Mouse (Mus musculus): ENCODE data around the gene Dnah17. TPM values are rescaled to one million over a fixed set of nuclear protein-coding genes. Genes with fewer than 3 reads are reported as not detected.

Gene Dnah17
- polyA plus RNA-seq, 1 experiment from 2014 or later, result 0.26 TPM

- H3K9me3 ChIP-seq, result no peaks in the 10 kb centered on the region
- no peak overlapping the region for H3K4me2 ChIP-seq (replicated peaks)
- WGBS, result 100% methylated on average over 1 of the region's 1 CpGs
- H3K36me3 ChIP-seq, result peaks cover 37% of the 10 kb centered on the region
- no peak for ATAC-seq (ENCODE audit: low FRiP score, low read depth)
- H3K4me3 ChIP-seq, result no peak overlapping the region
- H3K27ac ChIP-seq (replicated peaks), result no peak overlapping the region
- no peak overlapping the region for H3K9ac ChIP-seq (replicated peaks)
- H3K27me3 ChIP-seq, result no peaks in the 10 kb centered on the region
- peaks cover 36% of the 10 kb centered on the region for H3K4me1 ChIP-seq
Observed at GRCm38 (mm10) chr11:118012595-118012994, 117.8 kb downstream of the Dnah17 start.

GRCm38 (mm10) chr11:118009865-118010571, 120.4 kb downstream of the Dnah17 start:
- Histone ChIP-seq H3K36me3 (peaks cover 33% of the 10 kb centered on the region), H3K4me3 (no peak overlapping the region), H3K9ac (replicated peaks) (no peak overlapping the region), H3K4me1 (peaks cover 36% of the 10 kb centered on the region), H3K4me2 (replicated peaks) (no peak overlapping the region), H3K9me3 (no peaks in the 10 kb centered on the region), H3K27me3 (no peaks in the 10 kb centered on the region), H3K27ac (replicated peaks) (peak overlapping the region; percentile 60)
- 0 out of 2 replicates have a peak, but pooled peaks have one; percentile 34 for ATAC-seq (ENCODE audit: low FRiP score, low read depth)
- WGBS, result 51% methylated on average over 4 of the region's 4 CpGs

- no peak for ATAC-seq (ENCODE audit: low FRiP score, low read depth)
- no peak overlapping the region; the same call in 1 of the 2 replicates for H3K27ac ChIP-seq (replicated peaks)
Observed at GRCm38 (mm10) chr11:118008843-118009242, 121.6 kb downstream of the Dnah17 start.

GRCm38 (mm10) chr11:118008144-118008805, 122.2 kb downstream of the Dnah17 start:
- Histone ChIP-seq H3K9me3 (no peaks in the 10 kb centered on the region), H3K4me2 (replicated peaks) (no peak overlapping the region), H3K9ac (replicated peaks) (no peak overlapping the region), H3K27ac (replicated peaks) (0 out of 2 replicates have a peak overlapping the region, but pooled peaks have one; percentile 20), H3K36me3 (peaks cover 36% of the 10 kb centered on the region), H3K27me3 (no peaks in the 10 kb centered on the region), H3K4me1 (peaks cover 36% of the 10 kb centered on the region), H3K4me3 (no peak overlapping the region)
- WGBS, result 56% methylated on average over 5 of the region's 5 CpGs
- no peak for ATAC-seq (ENCODE audit: low FRiP score, low read depth)

More at GRCm38 (mm10) chr11:118008843-118009242, 121.6 kb downstream of the Dnah17 start:
- H3K9me3 ChIP-seq, result no peaks in the 10 kb centered on the region
- H3K9ac ChIP-seq (replicated peaks), result no peak overlapping the region
- H3K27me3 ChIP-seq, result no peaks in the 10 kb centered on the region
- H3K4me2 ChIP-seq (replicated peaks), result no peak overlapping the region
- H3K4me3 ChIP-seq, result no peak overlapping the region
- H3K4me1 ChIP-seq, result peaks cover 36% of the 10 kb centered on the region
- WGBS, result 82% methylated on average over 8 of the region's 8 CpGs
- H3K36me3 ChIP-seq, result peaks cover 33% of the 10 kb centered on the region

GRCm38 (mm10) chr11:118007460-118008143, 122.8 kb downstream of the Dnah17 start:
- WGBS, result 67% methylated on average over 8 of the region's 8 CpGs
- no peak overlapping the region for H3K4me2 ChIP-seq (replicated peaks)
- ATAC-seq (ENCODE audit: low FRiP score, low read depth), result no peak
- H3K4me3 ChIP-seq, result no peak overlapping the region
- 0 out of 2 replicates have a peak overlapping the region, but pooled peaks have one; percentile 25 for H3K9ac ChIP-seq (replicated peaks)
- no peaks in the 10 kb centered on the region for H3K9me3 ChIP-seq
- peaks cover 36% of the 10 kb centered on the region for H3K4me1 ChIP-seq
- peaks cover 41% of the 10 kb centered on the region for H3K36me3 ChIP-seq
- no peaks in the 10 kb centered on the region for H3K27me3 ChIP-seq
- H3K27ac ChIP-seq (replicated peaks), result 0 out of 2 replicates have a peak overlapping the region, but pooled peaks have one; percentile 20

- no peak for ATAC-seq (ENCODE audit: low FRiP score, low read depth)
- Histone ChIP-seq H3K27me3 (no peaks in the 10 kb centered on the region), H3K4me3 (no peak overlapping the region), H3K27ac (replicated peaks) (no peak overlapping the region), H3K4me2 (replicated peaks) (no peak overlapping the region), H3K9me3 (no peaks in the 10 kb centered on the region), H3K4me1 (peaks cover 17% of the 10 kb centered on the region), H3K36me3 (peaks cover 74% of the 10 kb centered on the region), H3K9ac (replicated peaks) (no peak overlapping the region)
- WGBS, result 90% methylated on average over 5 of the region's 5 CpGs
Observed at GRCm38 (mm10) chr11:118004217-118004616, 126.2 kb downstream of the Dnah17 start.

- peaks cover 79% of the 10 kb centered on the region for H3K36me3 ChIP-seq
- H3K27me3 ChIP-seq, result no peaks in the 10 kb centered on the region
- WGBS, result 86% methylated on average over 5 of the region's 5 CpGs
- H3K27ac ChIP-seq (replicated peaks), result no peak overlapping the region
- H3K4me2 ChIP-seq (replicated peaks), result no peak overlapping the region
- H3K9me3 ChIP-seq, result no peaks in the 10 kb centered on the region
- no peak overlapping the region for H3K9ac ChIP-seq (replicated peaks)
- no peak overlapping the region for H3K4me3 ChIP-seq
- H3K4me1 ChIP-seq, result peaks cover 12% of the 10 kb centered on the region
- no peak for ATAC-seq (ENCODE audit: low FRiP score, low read depth)
Observed at GRCm38 (mm10) chr11:118003718-118004117, 126.7 kb downstream of the Dnah17 start.

GRCm38 (mm10) chr11:118003176-118003575, 127.3 kb downstream of the Dnah17 start:
- Histone ChIP-seq H3K4me1 (peaks cover 7% of the 10 kb centered on the region), H3K9ac (replicated peaks) (no peak overlapping the region), H3K9me3 (no peaks in the 10 kb centered on the region), H3K27me3 (no peaks in the 10 kb centered on the region), H3K36me3 (peaks cover 84% of the 10 kb centered on the region), H3K27ac (replicated peaks) (no peak overlapping the region), H3K4me3 (no peak overlapping the region), H3K4me2 (replicated peaks) (no peak overlapping the region)
- 97% methylated on average over 14 of the region's 14 CpGs for WGBS
- ATAC-seq (ENCODE audit: low FRiP score, low read depth), result no peak

- H3K4me3 ChIP-seq, result no peak overlapping the region
- no peak overlapping the region for H3K4me2 ChIP-seq (replicated peaks)
- 93% methylated on average over 7 of the region's 7 CpGs for WGBS
- H3K9me3 ChIP-seq, result no peaks in the 10 kb centered on the region
- H3K9ac ChIP-seq (replicated peaks), result no peak overlapping the region
- no peak for ATAC-seq (ENCODE audit: low FRiP score, low read depth)
- H3K27ac ChIP-seq (replicated peaks), result no peak overlapping the region
- no peaks in the 10 kb centered on the region; the same call in 1 of the 2 replicates for H3K4me1 ChIP-seq
- H3K27me3 ChIP-seq, result no peaks in the 10 kb centered on the region
- peaks cover 73% of the 10 kb centered on the region for H3K36me3 ChIP-seq
Observed at GRCm38 (mm10) chr11:118000565-118001215, 129.7 kb downstream of the Dnah17 start.

- Histone ChIP-seq H3K27me3 (no peaks in the 10 kb centered on the region), H3K36me3 (peaks cover 67% of the 10 kb centered on the region), H3K4me3 (no peak overlapping the region), H3K9me3 (no peaks in the 10 kb centered on the region), H3K4me2 (replicated peaks) (no peak overlapping the region), H3K27ac (replicated peaks) (no peak overlapping the region), H3K4me1 (peaks cover 3% of the 10 kb centered on the region), H3K9ac (replicated peaks) (no peak overlapping the region)
- 76% methylated on average over 1 of the region's 1 CpGs for WGBS
- no peak for ATAC-seq (ENCODE audit: low FRiP score, low read depth)
Observed at GRCm38 (mm10) chr11:118000083-118000482, 130.4 kb downstream of the Dnah17 start.

- ATAC-seq (ENCODE audit: low FRiP score, low read depth), result no peak
- H3K27ac ChIP-seq (replicated peaks), result no peak overlapping the region
- H3K4me3 ChIP-seq, result no peak overlapping the region
- no peaks in the 10 kb centered on the region for H3K27me3 ChIP-seq
- peaks cover 61% of the 10 kb centered on the region for H3K36me3 ChIP-seq
- 92% methylated on average over 6 of the region's 6 CpGs for WGBS
- H3K9ac ChIP-seq (replicated peaks), result no peak overlapping the region
- H3K4me1 ChIP-seq, result peaks cover 8% of the 10 kb centered on the region
- no peaks in the 10 kb centered on the region for H3K9me3 ChIP-seq
- H3K4me2 ChIP-seq (replicated peaks), result no peak overlapping the region
Observed at GRCm38 (mm10) chr11:117999260-117999934, 131.0 kb downstream of the Dnah17 start.
